Mouse (Mus musculus) gastrocnemius, postnatal 10 days (tissue): ENCODE results near the gene Camk1d. TPM values are rescaled to one million over a fixed set of nuclear protein-coding genes. Genes with fewer than 3 reads are reported as not detected.
A peak's percentile ranks its signal among the peaks of the same experiment; 100 is the strongest.
"Not testable (repeated sequence)": the region's sequence is repeated elsewhere in the genome, so short reads cannot be mapped to it uniquely, and the experiment has no call there.

Source experiments
- DNase-seq: peaks from one replicate; pipeline ENCODE4 v3.0.0; 2021; ENCODE audit warnings: mixed read lengths
- total RNA-seq, 2 experiments: library from RNA; stranded (reverse); gene quantifications; 2 replicates each; pipeline ENCODE4 v1.2.3; 2021

The Camk1d gene
- total RNA-seq, 2 experiments from 2014 or later = 2.4 to 5.0 TPM

- DNase-seq = no peak
Measured at GRCm38 (mm10) chr2:5613651-5614307, 100.5 kb downstream of the Camk1d start.

GRCm38 (mm10) chr2:5611601-5612000, 102.7 kb downstream of the Camk1d start:
- no peak for DNase-seq

GRCm38 (mm10) chr2:5610521-5610920, 103.8 kb downstream of the Camk1d start:
- peak; percentile 23 for DNase-seq

- no peak for DNase-seq
Measured at GRCm38 (mm10) chr2:5607920-5608841, 106.1 kb downstream of the Camk1d start.

- no peak for DNase-seq
Measured at GRCm38 (mm10) chr2:5605849-5606248, 108.5 kb downstream of the Camk1d start.

- no peak for DNase-seq
Measured at GRCm38 (mm10) chr2:5602044-5602443, 112.3 kb downstream of the Camk1d start.

- not testable (repeated sequence) for DNase-seq
Measured at GRCm38 (mm10) chr2:5601243-5601642, 113.1 kb downstream of the Camk1d start.

- no peak for DNase-seq
Measured at GRCm38 (mm10) chr2:5600183-5600962, 113.9 kb downstream of the Camk1d start.

GRCm38 (mm10) chr2:5599713-5600112, 114.6 kb downstream of the Camk1d start:
- DNase-seq = no peak

GRCm38 (mm10) chr2:5598533-5598932, 115.8 kb downstream of the Camk1d start:
- DNase-seq = no peak

- no peak for DNase-seq
Measured at GRCm38 (mm10) chr2:5596882-5597281, 117.4 kb downstream of the Camk1d start.

- DNase-seq = no peak
Measured at GRCm38 (mm10) chr2:5595356-5596191, 118.7 kb downstream of the Camk1d start.

GRCm38 (mm10) chr2:5592461-5593136, 121.7 kb downstream of the Camk1d start:
- DNase-seq = no peak

- no peak for DNase-seq
Measured at GRCm38 (mm10) chr2:5590074-5590473, 124.2 kb downstream of the Camk1d start.

GRCm38 (mm10) chr2:5589163-5589562, 125.2 kb downstream of the Camk1d start:
- DNase-seq = no peak

- DNase-seq = no peak
Measured at GRCm38 (mm10) chr2:5588329-5588982, 125.9 kb downstream of the Camk1d start.

- DNase-seq = no peak
Measured at GRCm38 (mm10) chr2:5584318-5585027, 129.8 kb downstream of the Camk1d start.

- DNase-seq = no peak
Measured at GRCm38 (mm10) chr2:5579391-5579790, 134.9 kb downstream of the Camk1d start.

- no peak for DNase-seq
Measured at GRCm38 (mm10) chr2:5577399-5578129, 136.8 kb downstream of the Camk1d start.
